Mouse (Mus musculus) intestine, postnatal 0 days (tissue): ENCODE data around the gene Strip1. TPM values are rescaled to one million over a fixed set of nuclear protein-coding genes. Genes with fewer than 3 reads are reported as not detected.

Experiments
- ATAC-seq: fragments of 200-750 bp; cut with Nextera tagmentation; 2 replicates; pipeline ENCODE4 v1.8.0; 2017; ENCODE audit warnings: mild to moderate bottlenecking, moderate TSS enrichment, moderate library complexity
- H3K27ac ChIP-seq: fragments of 300-500 bp; sonication (generic); 2 replicates; pipeline ENCODE4 v1.5.1; 2014; ENCODE audit warnings: mild to moderate bottlenecking, low read depth, low read length, moderate library complexity
- H3K27me3 ChIP-seq: fragments of 300-500 bp; sonication (generic); replicated peaks from 2 replicates; pipeline ENCODE4 v1.6.1; 2014; ENCODE audit warnings: low read length, mixed read lengths; ENCODE audit not compliant: control insufficient read depth, insufficient read depth
- H3K36me3 ChIP-seq: fragments of 300-500 bp; sonication (generic); 2 replicates; pipeline ENCODE4 v1.6.1; 2014; ENCODE audit warnings: mild to moderate bottlenecking, moderate library complexity; ENCODE audit not compliant: control insufficient read depth, insufficient read depth
- H3K4me1 ChIP-seq: fragments of 300-500 bp; sonication (generic); replicated peaks from 2 replicates; pipeline ENCODE4 v1.6.1; 2014; ENCODE audit warnings: antibody characterized with exemption, low read length, mixed read lengths; ENCODE audit not compliant: control insufficient read depth, insufficient read depth
- H3K4me2 ChIP-seq: fragments of 300-500 bp; sonication (generic); replicated peaks from 2 replicates; pipeline ENCODE4 v1.6.1; 2014; ENCODE audit warnings: low read depth, mild to moderate bottlenecking, moderate library complexity
- H3K4me3 ChIP-seq: fragments of 300-500 bp; sonication (generic); 2 replicates; pipeline ENCODE4 v1.5.1; 2014; ENCODE audit warnings: low read depth, low read length
- H3K9ac ChIP-seq: fragments of 300-500 bp; sonication (generic); 2 replicates; pipeline ENCODE4 v1.6.1; 2014; ENCODE audit warnings: mild to moderate bottlenecking, low read depth, low read length
- H3K9me3 ChIP-seq: fragments of 300-500 bp; sonication (generic); 2 replicates; pipeline ENCODE4 v1.6.1; 2016; ENCODE audit warnings: mixed run types; ENCODE audit not compliant: control insufficient read depth
- CTCF ChIP-seq: sonication (generic); IDR thresholded peaks from 2 replicates; pipeline ENCODE4 v1.5.1; 2016; ENCODE audit warnings: low read depth, mild to moderate bottlenecking, control low read depth, antibody characterized with exemption, moderate library complexity
- WGBS: fragments of 180-500 bp; shearing (Covaris S2); extraction: QIAGEN DNeasy Blood & Tissue Kit; methylation state at CpG from one replicate; pipeline ENCODE4 v1.1.7; 2014; 5-methylcytosine and 5-hydroxymethylcytosine counted together
- polyA plus RNA-seq: library from polyadenylated mRNA; unstranded; fragments of >200 nt; fragmentation: Nextera tagmentation; extraction: Ambion mirVana; gene quantifications from 2 replicates; pipeline ENCODE4 v1.2.1, GENCODE M21; 2015

Strip1 gene
- polyA plus RNA-seq, 1 experiment from 2014 or later = 17.8 TPM

GRCm38 (mm10) chr3:107646947-107647346, 15.5 kb upstream of the Strip1 start:
- H3K9ac ChIP-seq = no peak overlapping the region
- H3K4me2 ChIP-seq = no peak overlapping the region
- TF ChIP-seq CTCF = no peak
- H3K4me1 ChIP-seq = no peaks in the 10 kb centered on the region
- no peaks in the 10 kb centered on the region for H3K9me3 ChIP-seq
- ATAC-seq = no peak
- 92% methylated on average over 3 of the region's 3 CpGs for WGBS
- H3K27me3 ChIP-seq = no peaks in the 10 kb centered on the region
- H3K4me3 ChIP-seq = no peak overlapping the region
- no peak overlapping the region for H3K27ac ChIP-seq
- H3K36me3 ChIP-seq = no peaks in the 10 kb centered on the region

DNA sequence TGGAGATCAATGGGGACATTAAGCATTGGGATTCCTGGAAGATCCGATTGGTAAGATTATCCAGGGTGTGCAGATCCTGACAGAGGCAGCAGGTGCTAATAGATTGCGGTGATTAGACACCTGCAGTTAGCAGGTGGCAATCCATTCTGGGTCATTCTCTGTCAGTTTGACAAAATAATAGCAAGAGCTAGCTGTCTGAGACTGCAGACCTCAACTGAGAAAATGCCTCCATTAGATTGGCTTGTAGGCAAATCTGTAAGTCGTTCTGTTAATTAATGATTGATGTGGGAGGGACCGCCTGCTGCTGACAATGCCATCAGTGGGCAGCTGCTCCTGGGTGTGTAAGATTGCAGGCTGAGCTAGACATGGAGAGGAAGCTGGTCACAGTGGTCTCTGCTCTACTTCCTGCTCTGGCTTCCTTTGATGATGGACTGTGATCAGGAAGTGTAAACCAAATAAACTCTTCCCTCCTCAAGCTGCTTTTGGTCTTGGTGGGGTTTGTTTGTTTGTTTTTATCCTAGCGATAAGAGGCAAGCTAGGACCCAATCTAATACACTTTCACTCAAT, 6.2 kb upstream of the Strip1 start:
- no peak overlapping the region for H3K27ac ChIP-seq
- no peak for TF ChIP-seq CTCF
- ATAC-seq = peak; percentile 81
- H3K9me3 ChIP-seq = no peaks in the 10 kb centered on the region
- H3K36me3 ChIP-seq = no peaks in the 10 kb centered on the region
- no peak overlapping the region for H3K4me2 ChIP-seq
- H3K27me3 ChIP-seq = no peaks in the 10 kb centered on the region
- WGBS = 48% methylated on average over 5 of the region's 5 CpGs
- H3K9ac ChIP-seq = no peak overlapping the region
- no peaks in the 10 kb centered on the region for H3K4me1 ChIP-seq
- no peak overlapping the region for H3K4me3 ChIP-seq

GRCm38 (mm10) chr3:107636236-107636635, 4.7 kb upstream of the Strip1 start:
- WGBS = 82% methylated on average over 3 of the region's 3 CpGs
- ATAC-seq = no peak
- no peak for TF ChIP-seq CTCF

DNA sequence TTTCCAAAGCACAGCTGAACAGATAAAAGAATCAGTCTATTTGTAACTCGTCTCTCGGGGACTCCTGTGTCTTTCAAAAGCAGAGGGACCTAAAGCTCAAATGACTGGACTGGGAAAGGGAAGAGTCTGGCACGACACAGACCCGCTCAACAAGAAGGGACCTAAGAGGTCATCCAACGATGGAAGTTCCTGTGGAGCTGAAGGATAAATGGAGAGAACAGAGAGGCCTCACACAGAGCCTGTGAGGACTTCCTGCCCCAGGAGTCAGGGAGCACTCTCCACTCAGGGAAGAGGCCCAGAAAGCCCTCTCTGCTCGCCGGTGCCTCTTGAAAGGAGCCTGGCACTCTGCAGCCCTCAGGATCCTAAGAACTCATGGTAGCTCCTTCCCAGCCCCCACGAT, 4.3 kb upstream of the Strip1 start:
- Histone ChIP-seq H3K36me3 (no peaks in the 10 kb centered on the region), H3K9ac (no peak overlapping the region), H3K4me2 (no peak overlapping the region), H3K4me3 (no peak overlapping the region), H3K9me3 (no peaks in the 10 kb centered on the region), H3K4me1 (no peaks in the 10 kb centered on the region), H3K27ac (no peak overlapping the region), H3K27me3 (no peaks in the 10 kb centered on the region)
- ATAC-seq = no peak
- TF ChIP-seq CTCF = no peak
- 59% methylated on average over 8 of the region's 8 CpGs for WGBS

More at GRCm38 (mm10) chr3:107636236-107636635, 4.7 kb upstream of the Strip1 start:
- Histone ChIP-seq H3K36me3 (no peaks in the 10 kb centered on the region), H3K4me1 (no peaks in the 10 kb centered on the region), H3K27ac (no peak overlapping the region), H3K4me3 (no peak overlapping the region), H3K9me3 (no peaks in the 10 kb centered on the region), H3K9ac (no peak overlapping the region), H3K4me2 (no peak overlapping the region), H3K27me3 (no peaks in the 10 kb centered on the region)

DNA sequence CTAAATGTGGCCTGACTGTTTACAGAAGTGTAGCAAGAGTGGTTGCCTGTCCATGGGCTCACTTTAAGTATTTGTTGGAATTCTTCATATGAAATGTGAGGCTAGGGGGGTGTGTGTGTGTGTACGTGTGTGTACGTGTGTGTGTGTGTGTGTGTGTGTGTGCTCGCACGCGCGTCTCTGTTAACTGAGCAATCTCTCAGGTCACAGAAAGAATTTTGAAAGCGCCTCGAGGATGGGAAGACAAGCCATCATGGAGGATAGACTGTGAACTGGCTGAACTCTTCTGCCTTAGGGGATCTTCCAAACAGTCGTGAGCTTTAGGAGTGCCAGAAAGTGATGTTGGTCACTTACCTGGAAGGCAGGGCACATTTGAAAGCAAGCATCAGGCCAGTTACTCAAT, 2.4 kb upstream of the Strip1 start:
- WGBS = 92% methylated on average over 9 of the region's 9 CpGs
- H3K4me3 ChIP-seq = no peak overlapping the region
- H3K36me3 ChIP-seq = no peaks in the 10 kb centered on the region
- H3K4me1 ChIP-seq = no peaks in the 10 kb centered on the region
- H3K27me3 ChIP-seq = no peaks in the 10 kb centered on the region
- TF ChIP-seq CTCF = no peak
- H3K9me3 ChIP-seq = no peaks in the 10 kb centered on the region
- ATAC-seq = no peak
- H3K4me2 ChIP-seq = no peak overlapping the region
- no peak overlapping the region for H3K9ac ChIP-seq
- H3K27ac ChIP-seq = no peak overlapping the region

DNA sequence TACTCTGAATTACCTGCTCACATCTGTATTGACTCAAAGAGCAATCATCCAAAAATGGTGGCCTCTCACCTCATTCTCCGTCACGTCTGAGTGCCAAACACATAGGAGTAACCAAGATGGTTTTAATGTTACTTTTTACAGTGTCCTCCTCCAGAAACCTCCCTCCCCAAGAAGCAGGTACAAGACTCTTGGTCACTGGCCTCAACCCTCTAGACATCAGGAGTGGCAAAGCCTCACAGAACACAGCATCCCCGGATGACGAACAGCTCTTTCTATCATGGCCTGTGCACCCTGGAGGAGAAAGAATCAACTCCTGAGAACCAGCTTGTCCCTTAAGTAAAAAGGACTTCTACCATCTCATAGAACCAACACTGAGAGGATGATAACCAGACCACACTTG, 1.3 kb upstream of the Strip1 start:
- Histone ChIP-seq H3K9ac (no peak overlapping the region), H3K27me3 (no peaks in the 10 kb centered on the region), H3K27ac (no peak overlapping the region), H3K36me3 (0 out of 2 replicates have a peak, but pooled peaks cover 4% of the 10 kb centered on the region), H3K4me1 (no peaks in the 10 kb centered on the region), H3K9me3 (no peaks in the 10 kb centered on the region), H3K4me2 (no peak overlapping the region), H3K4me3 (no peak overlapping the region)
- 90% methylated on average over 4 of the region's 4 CpGs for WGBS
- ATAC-seq = no peak
- TF ChIP-seq CTCF = no peak
